Mouse (Mus musculus): ENCODE data around the gene Dctn1. TPM values are rescaled to one million over a fixed set of nuclear protein-coding genes. Genes with fewer than 3 reads are reported as not detected.

Dctn1 gene
- 75.9 TPM for polyA plus RNA-seq (2017; shearing (Covaris generic))

DNA sequence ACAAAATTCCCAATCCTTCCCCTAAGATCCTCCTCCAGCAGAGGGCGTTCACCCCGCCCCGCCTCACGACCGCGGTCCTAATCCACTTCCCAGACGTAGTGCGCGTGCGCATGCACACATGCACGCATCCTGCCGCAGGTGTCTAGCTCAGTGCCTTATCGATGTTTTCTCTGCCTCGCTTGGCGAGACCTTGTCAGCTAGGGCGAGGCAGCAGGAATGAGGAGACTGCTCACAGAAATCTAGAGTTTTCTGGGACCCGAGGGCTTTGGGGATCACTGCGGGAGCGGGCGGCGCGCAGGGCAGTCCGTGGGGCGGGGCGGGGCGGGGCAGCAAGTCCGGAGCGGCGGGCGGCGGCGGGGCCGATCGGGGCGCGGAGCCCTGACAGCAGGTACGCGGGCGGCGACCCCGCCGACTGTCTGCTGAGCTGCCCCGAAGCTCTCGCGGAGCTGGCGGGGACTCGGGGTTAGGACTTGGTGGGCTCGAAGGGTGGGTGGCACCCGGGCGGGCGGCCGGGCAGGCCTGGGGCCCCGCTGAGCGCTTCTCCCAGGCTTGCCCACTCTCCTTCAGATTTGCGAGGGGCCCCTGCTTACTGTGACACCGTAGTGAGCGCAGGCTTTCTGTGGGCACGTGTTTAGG lies at the start of gene Dctn1:
Gene Dctn1 (plus strand): TSS at position 314 of the 636 bp plus-strand sequence.

GRCm38 (mm10) chr6:83120930-83121862 lies 44.5 kb upstream of the Dctn1 start, which contains the start of gene Wbp1:
Gene Wbp1 (minus strand): TSS chr6:83121559.

DNA sequence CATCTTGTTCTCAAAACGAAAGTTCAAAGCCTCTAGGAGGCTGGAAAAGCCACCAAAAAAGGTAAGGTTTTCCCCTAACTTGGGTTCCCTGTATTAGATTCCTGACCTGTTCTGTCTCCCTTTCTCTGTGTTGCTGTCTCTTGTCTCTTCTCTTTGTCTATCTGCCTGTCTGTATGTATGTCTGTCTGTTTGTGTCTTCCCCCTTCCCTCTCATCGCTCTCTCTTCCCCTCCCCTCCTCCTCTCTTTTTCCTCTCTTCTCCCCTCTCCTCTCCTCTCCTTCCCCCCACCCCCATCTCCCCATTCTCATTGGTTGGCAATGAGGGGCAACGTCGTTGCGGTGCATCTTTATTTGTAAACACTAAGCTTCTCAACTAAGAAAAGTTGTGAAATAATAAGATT lies 40.4 kb upstream of the Dctn1 start, which contains the start of gene Ino80b:
Gene Ino80b (minus strand): TSS at position 101 of the 400 bp plus-strand sequence.

GRCm38 (mm10) chr6:83134951-83135513 lies 30.7 kb upstream of the Dctn1 start, which contains the start of gene Rtkn:
Gene Rtkn (plus strand): TSS chr6:83135463.

GRCm38 (mm10) chr6:83156259-83156684 lies 9.4 kb upstream of the Dctn1 start, which contains the start of the genes Wdr54 and 1700003E16Rik:
Gene Wdr54 (minus strand): TSS chr6:83156397.
Gene 1700003E16Rik (plus strand): TSS chr6:83156404.

GRCm38 (mm10) chr6:83219814-83220213 lies 54.1 kb downstream of the Dctn1 start, which contains the start of gene Slc4a5:
Gene Slc4a5 (plus strand): TSS chr6:83219828.

Other genes with a start within 250 kb of the Dctn1 start
- gene Sema4f, start 226.2 kb upstream of the Dctn1 start, polyA plus RNA-seq (2017; shearing (Covaris generic)): 15.4 TPM
- gene M1ap, start 219.0 kb upstream of the Dctn1 start, polyA plus RNA-seq (2017; shearing (Covaris generic)): not detected
- gene Dok1, start 132.4 kb upstream of the Dctn1 start, polyA plus RNA-seq (2017; shearing (Covaris generic)): 13.8 TPM
- gene Loxl3, start 131.7 kb upstream of the Dctn1 start, polyA plus RNA-seq (2017; shearing (Covaris generic)): not detected
- gene Aup1, start 111.4 kb upstream of the Dctn1 start, polyA plus RNA-seq (2017; shearing (Covaris generic)): 486 TPM
- 45.1 TPM for gene Htra2, start 110.6 kb upstream of the Dctn1 start, polyA plus RNA-seq (2017; shearing (Covaris generic))
- gene Dqx1, start 108.1 kb upstream of the Dctn1 start, polyA plus RNA-seq (2017; shearing (Covaris generic)): 3.1 TPM
- gene Tlx2, start 95.6 kb upstream of the Dctn1 start, polyA plus RNA-seq (2017; shearing (Covaris generic)): not detected
- 24.7 TPM for gene Pcgf1, start 88.1 kb upstream of the Dctn1 start, polyA plus RNA-seq (2017; shearing (Covaris generic))
- gene Lbx2, start 79.6 kb upstream of the Dctn1 start, polyA plus RNA-seq (2017; shearing (Covaris generic)): not detected
- 3.0 TPM for gene Ccdc142, start 64.3 kb upstream of the Dctn1 start, polyA plus RNA-seq (2017; shearing (Covaris generic))
- 7.4 TPM for gene Gm42688, start 64.3 kb upstream of the Dctn1 start, polyA plus RNA-seq (2017; shearing (Covaris generic))
- 43.7 TPM for gene Mrpl53, start 56.9 kb upstream of the Dctn1 start, polyA plus RNA-seq (2017; shearing (Covaris generic))
- gene Mogs, start 50.4 kb upstream of the Dctn1 start, polyA plus RNA-seq (2017; shearing (Covaris generic)): 65.1 TPM
- 37.0 TPM for gene Wbp1, start 44.4 kb upstream of the Dctn1 start, polyA plus RNA-seq (2017; shearing (Covaris generic))
- gene Ino80b, start 40.5 kb upstream of the Dctn1 start, polyA plus RNA-seq (2017; shearing (Covaris generic)): 40.0 TPM
- not detected for gene Rtkn, start 30.5 kb upstream of the Dctn1 start, polyA plus RNA-seq (2017; shearing (Covaris generic))
- not detected for gene Wdr54, start 9.5 kb upstream of the Dctn1 start, polyA plus RNA-seq (2017; shearing (Covaris generic))
- not detected for gene 1700003E16Rik, start 9.5 kb upstream of the Dctn1 start, polyA plus RNA-seq (2017; shearing (Covaris generic))
- gene Slc4a5, start 53.9 kb downstream of the Dctn1 start, polyA plus RNA-seq (2017; shearing (Covaris generic)): not detected
- gene Mthfd2, start 160.0 kb downstream of the Dctn1 start, polyA plus RNA-seq (2017; shearing (Covaris generic)): 63.8 TPM
- 155 TPM for gene Mob1a, start 160.1 kb downstream of the Dctn1 start, polyA plus RNA-seq (2017; shearing (Covaris generic))
- gene Bola3, start 183.2 kb downstream of the Dctn1 start, polyA plus RNA-seq (2017; shearing (Covaris generic)): 58.7 TPM